Mouse (Mus musculus): ENCODE results near the gene Olfr141. TPM values are rescaled to one million over a fixed set of nuclear protein-coding genes. Genes with fewer than 3 reads are reported as not detected.

The Olfr141 gene
- not detected in 2 replicates for polyA plus RNA-seq (2015; fragmentation: Nextera tagmentation; extraction: Ambion mirVana)

- no peak for ATAC-seq (ENCODE audit: low FRiP score)
These were observed at the start of gene Olfr141 for GRCm38 (mm10) chr2:86809918-86810317. Gene Olfr141, minus strand, starts transcription at chr2:86810018.

GRCm38 (mm10) chr2:86851596-86851995 lies 41.8 kb upstream of the Olfr141 start, which contains the start of gene Olfr1095:
Gene Olfr1095, minus strand, starts transcription at chr2:86851696.
- H3K9ac ChIP-seq (replicated peaks) = no peak within 1 kb of the TSS
- no peaks in the 10 kb centered on the region for H3K36me3 ChIP-seq
- no peaks in the 10 kb centered on the region for H3K27me3 ChIP-seq (replicated peaks)
- no peak within 1 kb of the TSS for H3K4me2 ChIP-seq
- 91% methylated on average over 3 of the region's 3 CpGs for WGBS
- no peak for ATAC-seq (ENCODE audit: low FRiP score)
- H3K27ac ChIP-seq (replicated peaks) = no peak within 1 kb of the TSS
- H3K4me3 ChIP-seq (replicated peaks) = no peak within 1 kb of the TSS
- H3K4me1 ChIP-seq = no peaks in the 10 kb centered on the region
- no peaks in the 10 kb centered on the region for H3K9me3 ChIP-seq (replicated peaks)

More at GRCm38 (mm10) chr2:86809918-86810317, at the start of gene Olfr141:
- no peak within 1 kb of the TSS for H3K4me3 ChIP-seq (replicated peaks)
- no peak within 1 kb of the TSS for H3K4me2 ChIP-seq
- H3K27me3 ChIP-seq (replicated peaks) = no peaks in the 10 kb centered on the region
- H3K9me3 ChIP-seq (replicated peaks) = no peaks in the 10 kb centered on the region
- H3K36me3 ChIP-seq = no peaks in the 10 kb centered on the region
- no peak within 1 kb of the TSS for H3K27ac ChIP-seq (replicated peaks)
- no peaks in the 10 kb centered on the region for H3K4me1 ChIP-seq
- no peak within 1 kb of the TSS for H3K9ac ChIP-seq (replicated peaks)

- H3K4me1 ChIP-seq = no peaks in the 10 kb centered on the region
- H3K9me3 ChIP-seq (replicated peaks) = no peaks in the 10 kb centered on the region
- H3K36me3 ChIP-seq = no peaks in the 10 kb centered on the region
- H3K27ac ChIP-seq (replicated peaks) = no peak within 1 kb of the TSS
- H3K27me3 ChIP-seq (replicated peaks) = no peaks in the 10 kb centered on the region
- no peak within 1 kb of the TSS for H3K4me3 ChIP-seq (replicated peaks)
- H3K4me2 ChIP-seq = no peak within 1 kb of the TSS
- no peak within 1 kb of the TSS for H3K9ac ChIP-seq (replicated peaks)
- no peak for ATAC-seq (ENCODE audit: low FRiP score)
These were observed 14.5 kb upstream of the Olfr141 start, which contains the start of gene Olfr1094 for GRCm38 (mm10) chr2:86824363-86824762. Gene Olfr1094, plus strand, starts transcription at chr2:86824663.

GRCm38 (mm10) chr2:86782179-86782578 lies 27.6 kb downstream of the Olfr141 start, which contains the start of gene Olfr1093:
Gene Olfr1093, plus strand, starts transcription at chr2:86782479.
- Histone ChIP-seq H3K27ac (replicated peaks) (no peak within 1 kb of the TSS), H3K9ac (replicated peaks) (no peak within 1 kb of the TSS), H3K4me1 (no peaks in the 10 kb centered on the region), H3K9me3 (replicated peaks) (no peaks in the 10 kb centered on the region), H3K4me3 (replicated peaks) (no peak within 1 kb of the TSS), H3K36me3 (no peaks in the 10 kb centered on the region), H3K4me2 (no peak within 1 kb of the TSS), H3K27me3 (replicated peaks) (no peaks in the 10 kb centered on the region)
- 87% methylated on average over 2 of the region's 2 CpGs for WGBS
- no peak for ATAC-seq (ENCODE audit: low FRiP score)

GRCm38 (mm10) chr2:86761050-86761449 lies 48.8 kb downstream of the Olfr141 start:
- H3K4me2 ChIP-seq = no peak overlapping the region
- no peaks in the 10 kb centered on the region for H3K27me3 ChIP-seq (replicated peaks)
- H3K9me3 ChIP-seq (replicated peaks) = no peaks in the 10 kb centered on the region
- H3K9ac ChIP-seq (replicated peaks) = no peak overlapping the region
- H3K36me3 ChIP-seq = no peaks in the 10 kb centered on the region
- H3K27ac ChIP-seq (replicated peaks) = no peak overlapping the region
- no peaks in the 10 kb centered on the region for H3K4me1 ChIP-seq
- H3K4me3 ChIP-seq (replicated peaks) = no peak overlapping the region
- 94% methylated on average over 6 of the region's 6 CpGs for WGBS
- ATAC-seq (ENCODE audit: low FRiP score) = no peak

GRCm38 (mm10) chr2:86758893-86759292 lies 50.9 kb downstream of the Olfr141 start, which contains the start of gene Olfr1090:
Gene Olfr1090, minus strand, starts transcription at chr2:86758993.
- no peak for ATAC-seq (ENCODE audit: low FRiP score)
- no peak within 1 kb of the TSS for H3K4me3 ChIP-seq (replicated peaks)
- no peaks in the 10 kb centered on the region for H3K4me1 ChIP-seq
- H3K27me3 ChIP-seq (replicated peaks) = no peaks in the 10 kb centered on the region
- WGBS = 100% methylated on average over 1 of the region's 1 CpGs
- no peak within 1 kb of the TSS for H3K27ac ChIP-seq (replicated peaks)
- no peaks in the 10 kb centered on the region for H3K36me3 ChIP-seq
- H3K4me2 ChIP-seq = no peak within 1 kb of the TSS
- no peak within 1 kb of the TSS for H3K9ac ChIP-seq (replicated peaks)
- H3K9me3 ChIP-seq (replicated peaks) = no peaks in the 10 kb centered on the region

Other genes starting within 250 kb of the Olfr141 start
- not detected in 2 replicates for gene Olfr1082, start 211.1 kb downstream of the Olfr141 start, polyA plus RNA-seq (2015; fragmentation: Nextera tagmentation; extraction: Ambion mirVana)
- gene Olfr1084, start 170.3 kb downstream of the Olfr141 start, polyA plus RNA-seq (2015; fragmentation: Nextera tagmentation; extraction: Ambion mirVana) = not detected in 2 replicates
- gene Olfr1085, start 148.0 kb downstream of the Olfr141 start, polyA plus RNA-seq (2015; fragmentation: Nextera tagmentation; extraction: Ambion mirVana) = not detected in 2 replicates
- gene Olfr1086, start 129.9 kb downstream of the Olfr141 start, polyA plus RNA-seq (2015; fragmentation: Nextera tagmentation; extraction: Ambion mirVana) = not detected in 2 replicates
- not detected in 2 replicates for gene Olfr1087, start 111.6 kb downstream of the Olfr141 start, polyA plus RNA-seq (2015; fragmentation: Nextera tagmentation; extraction: Ambion mirVana)
- gene Olfr1089, start 76.3 kb downstream of the Olfr141 start, polyA plus RNA-seq (2015; fragmentation: Nextera tagmentation; extraction: Ambion mirVana) = not detected in 2 replicates
- not detected in 2 replicates for gene Olfr1090, start 51.0 kb downstream of the Olfr141 start, polyA plus RNA-seq (2015; fragmentation: Nextera tagmentation; extraction: Ambion mirVana)
- not detected in 2 replicates for gene Olfr1093, start 27.5 kb downstream of the Olfr141 start, polyA plus RNA-seq (2015; fragmentation: Nextera tagmentation; extraction: Ambion mirVana)
- not detected in 2 replicates for gene Olfr1094, start 14.6 kb upstream of the Olfr141 start, polyA plus RNA-seq (2015; fragmentation: Nextera tagmentation; extraction: Ambion mirVana)
- gene Olfr1095, start 41.7 kb upstream of the Olfr141 start, polyA plus RNA-seq (2015; fragmentation: Nextera tagmentation; extraction: Ambion mirVana) = not detected in 2 replicates
- gene Gm13723, start 64.8 kb upstream of the Olfr141 start, polyA plus RNA-seq (2015; fragmentation: Nextera tagmentation; extraction: Ambion mirVana) = not detected in 2 replicates
- not detected in 2 replicates for gene Olfr1097, start 82.2 kb upstream of the Olfr141 start, polyA plus RNA-seq (2015; fragmentation: Nextera tagmentation; extraction: Ambion mirVana)
- gene Olfr1098, start 114.5 kb upstream of the Olfr141 start, polyA plus RNA-seq (2015; fragmentation: Nextera tagmentation; extraction: Ambion mirVana) = not detected in 2 replicates
- gene Olfr1099, start 150.7 kb upstream of the Olfr141 start, polyA plus RNA-seq (2015; fragmentation: Nextera tagmentation; extraction: Ambion mirVana) = not detected in 2 replicates
- gene Olfr1100, start 169.9 kb upstream of the Olfr141 start, polyA plus RNA-seq (2015; fragmentation: Nextera tagmentation; extraction: Ambion mirVana) = not detected in 2 replicates
- not detected in 2 replicates for gene Olfr1101, start 181.2 kb upstream of the Olfr141 start, polyA plus RNA-seq (2015; fragmentation: Nextera tagmentation; extraction: Ambion mirVana)
- gene Olfr1102, start 188.4 kb upstream of the Olfr141 start, polyA plus RNA-seq (2015; fragmentation: Nextera tagmentation; extraction: Ambion mirVana) = not detected in 2 replicates
- gene Olfr1104, start 217.1 kb upstream of the Olfr141 start, polyA plus RNA-seq (2015; fragmentation: Nextera tagmentation; extraction: Ambion mirVana) = not detected in 2 replicates
- not detected in 2 replicates for gene Olfr1105, start 226.5 kb upstream of the Olfr141 start, polyA plus RNA-seq (2015; fragmentation: Nextera tagmentation; extraction: Ambion mirVana)
- gene Olfr1106, start 242.3 kb upstream of the Olfr141 start, polyA plus RNA-seq (2015; fragmentation: Nextera tagmentation; extraction: Ambion mirVana) = not detected in 2 replicates